Mouse (Mus musculus): ENCODE results near the gene Hk2. TPM values are rescaled to one million over a fixed set of nuclear protein-coding genes. Genes with fewer than 3 reads are reported as not detected.

The Hk2 gene
- polyA plus RNA-seq, 1 experiment from 2014 or later: 31.0 TPM

DNA sequence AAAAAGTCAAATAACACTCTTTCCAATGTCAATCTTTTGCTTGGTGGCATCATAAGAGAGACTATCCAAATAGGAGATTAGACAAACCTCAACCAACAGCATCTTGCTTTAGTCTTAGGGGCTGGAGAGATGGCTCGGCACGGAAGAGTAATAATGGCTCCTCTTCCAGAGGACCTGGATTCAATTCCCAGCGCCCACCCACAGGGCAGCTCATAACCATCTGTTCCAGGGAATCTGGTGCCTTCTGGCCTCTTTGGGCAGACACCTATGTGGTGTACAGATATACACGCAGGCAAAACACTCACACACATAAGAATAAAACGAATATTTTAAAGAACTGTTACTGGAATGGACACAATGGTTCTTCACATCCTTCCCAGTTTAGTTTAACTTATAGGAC lies 15.0 kb downstream of the Hk2 start:
- peak overlapping the region in 1 of 2 experiments; percentile 53; a peak in 1 of 4 replicates for H3K27ac ChIP-seq (replicated peaks in 1 of 2; ENCODE audit: control insufficient read depth in 1 of 2, insufficient read depth in 1 of 2, low read depth in 2 of 2, low read length in 2 of 2)
- no peaks in the 10 kb centered on the region for H3K9me3 ChIP-seq (ENCODE audit: control insufficient read depth, low read length)
- no peaks in the 10 kb centered on the region for H3K27me3 ChIP-seq (ENCODE audit: control insufficient read depth, insufficient read depth, low read length)
- peaks cover 13% of the 10 kb centered on the region; the same call in 1 of the 2 replicates for H3K36me3 ChIP-seq (ENCODE audit: control insufficient read depth, insufficient read depth, low read length)
- ATAC-seq (ENCODE audit: insufficient number of reproducible peaks, insufficient read depth, low FRiP score, low read depth): no peak
- WGBS: 93% methylated on average over 5 of the region's 5 CpGs
- H3K4me1 ChIP-seq (ENCODE audit: control insufficient read depth in 2 of 2, insufficient read depth in 2 of 2, low read length in 2 of 2): peaks cover 51 to 84% of the 10 kb centered on the region in 2 experiments
- H3K9ac ChIP-seq (ENCODE audit: low read length): no peak overlapping the region
- no peak overlapping the region for H3K4me3 ChIP-seq (ENCODE audit: control insufficient read depth in 1 of 2, insufficient read depth in 1 of 2, low read depth in 1 of 2, low read length in 2 of 2)
- no peak overlapping the region for H3K4me2 ChIP-seq (ENCODE audit: low read length)

- H3K9me3 ChIP-seq (ENCODE audit: control insufficient read depth, low read length): no peaks in the 10 kb centered on the region
- no peak for ATAC-seq (ENCODE audit: insufficient number of reproducible peaks, insufficient read depth, low FRiP score, low read depth)
- peaks cover 49 to 83% of the 10 kb centered on the region in 2 experiments for H3K4me1 ChIP-seq (ENCODE audit: control insufficient read depth in 2 of 2, insufficient read depth in 2 of 2, low read length in 2 of 2)
- H3K36me3 ChIP-seq (ENCODE audit: control insufficient read depth, insufficient read depth, low read length): peaks cover 13% of the 10 kb centered on the region; the same call in 1 of the 2 replicates
- WGBS: 53% methylated on average over 9 of the region's 9 CpGs
- H3K4me3 ChIP-seq (ENCODE audit: control insufficient read depth in 1 of 2, insufficient read depth in 1 of 2, low read depth in 1 of 2, low read length in 2 of 2): no peak overlapping the region
- H3K9ac ChIP-seq (ENCODE audit: low read length): 0 out of 2 replicates have a peak overlapping the region, but pooled peaks have one; percentile 30
- peak overlapping the region; percentile 4 to 69; a peak in 2 of 4 replicates for H3K27ac ChIP-seq (replicated peaks in 1 of 2; ENCODE audit: control insufficient read depth in 1 of 2, insufficient read depth in 1 of 2, low read depth in 2 of 2, low read length in 2 of 2)
- no peak overlapping the region for H3K4me2 ChIP-seq (ENCODE audit: low read length)
- no peaks in the 10 kb centered on the region for H3K27me3 ChIP-seq (ENCODE audit: control insufficient read depth, insufficient read depth, low read length)
These were observed 17.4 kb downstream of the Hk2 start for GRCm38 (mm10) chr6:82756799-82757210.

DNA sequence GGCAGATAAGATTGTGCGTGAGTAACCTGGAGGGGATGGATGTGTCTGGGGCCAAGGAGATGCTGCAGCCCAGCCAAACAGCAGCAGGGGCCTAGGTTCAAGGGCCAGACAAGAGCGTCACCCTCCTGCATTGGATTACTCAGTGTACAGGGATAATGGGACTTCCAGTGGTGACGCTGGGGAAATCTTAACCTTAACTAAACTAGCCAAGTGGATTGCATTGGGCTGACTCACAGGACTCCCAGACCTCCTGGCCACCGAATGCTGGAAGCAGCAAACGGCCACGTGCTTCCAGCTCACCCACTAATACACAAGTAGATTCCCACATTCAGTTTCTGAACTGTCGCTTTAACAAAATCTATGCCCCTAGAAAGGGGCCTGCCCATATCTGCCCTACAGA lies 18.0 kb downstream of the Hk2 start:
- H3K4me1 ChIP-seq (ENCODE audit: control insufficient read depth in 2 of 2, insufficient read depth in 2 of 2, low read length in 2 of 2): peaks cover 50 to 83% of the 10 kb centered on the region in 2 experiments
- peak overlapping the region in 1 of 2 experiments; percentile 69; a peak in 3 of 4 replicates for H3K27ac ChIP-seq (replicated peaks in 1 of 2; ENCODE audit: control insufficient read depth in 1 of 2, insufficient read depth in 1 of 2, low read depth in 2 of 2, low read length in 2 of 2)
- no peak overlapping the region for H3K4me3 ChIP-seq (ENCODE audit: control insufficient read depth in 1 of 2, insufficient read depth in 1 of 2, low read depth in 1 of 2, low read length in 2 of 2)
- H3K36me3 ChIP-seq (ENCODE audit: control insufficient read depth, insufficient read depth, low read length): peaks cover 13% of the 10 kb centered on the region; the same call in 1 of the 2 replicates
- peak overlapping the region; percentile 11; the same call in 1 of the 2 replicates for H3K9ac ChIP-seq (ENCODE audit: low read length)
- 50% methylated on average over 7 of the region's 7 CpGs for WGBS
- ATAC-seq (ENCODE audit: insufficient number of reproducible peaks, insufficient read depth, low FRiP score, low read depth): no peak
- H3K9me3 ChIP-seq (ENCODE audit: control insufficient read depth, low read length): no peaks in the 10 kb centered on the region
- no peaks in the 10 kb centered on the region for H3K27me3 ChIP-seq (ENCODE audit: control insufficient read depth, insufficient read depth, low read length)
- no peak overlapping the region for H3K4me2 ChIP-seq (ENCODE audit: low read length)

GRCm38 (mm10) chr6:82755338-82755737 lies 18.9 kb downstream of the Hk2 start:
- H3K27ac ChIP-seq (replicated peaks in 1 of 2; ENCODE audit: control insufficient read depth in 1 of 2, insufficient read depth in 1 of 2, low read depth in 2 of 2, low read length in 2 of 2): peak overlapping the region in 1 of 2 experiments; percentile 69; a peak in 1 of 4 replicates
- H3K9me3 ChIP-seq (ENCODE audit: control insufficient read depth, low read length): no peaks in the 10 kb centered on the region
- WGBS: 48% methylated on average over 2 of the region's 2 CpGs

GRCm38 (mm10) chr6:82754769-82755168 lies 19.5 kb downstream of the Hk2 start:
- Histone ChIP-seq H3K4me2 (ENCODE audit: low read length) (no peak overlapping the region), H3K27me3 (ENCODE audit: control insufficient read depth, insufficient read depth, low read length) (no peaks in the 10 kb centered on the region), H3K9me3 (ENCODE audit: control insufficient read depth, low read length) (no peaks in the 10 kb centered on the region), H3K4me3 (ENCODE audit: control insufficient read depth in 1 of 2, insufficient read depth in 1 of 2, low read depth in 1 of 2, low read length in 2 of 2) (no peak overlapping the region), H3K36me3 (ENCODE audit: control insufficient read depth, insufficient read depth, low read length) (peaks cover 13% of the 10 kb centered on the region; the same call in 1 of the 2 replicates), H3K27ac (replicated peaks in 1 of 2; ENCODE audit: control insufficient read depth in 1 of 2, insufficient read depth in 1 of 2, low read depth in 2 of 2, low read length in 2 of 2) (peak overlapping the region; percentile 83 to 89), H3K4me1 (ENCODE audit: control insufficient read depth in 2 of 2, insufficient read depth in 2 of 2, low read length in 2 of 2) (peaks cover 48 to 75% of the 10 kb centered on the region in 2 experiments), H3K9ac (ENCODE audit: low read length) (no peak overlapping the region)
- 88% methylated on average over 6 of the region's 6 CpGs for WGBS
- ATAC-seq (ENCODE audit: insufficient number of reproducible peaks, insufficient read depth, low FRiP score, low read depth): no peak

More at GRCm38 (mm10) chr6:82755338-82755737, 18.9 kb downstream of the Hk2 start:
- H3K9ac ChIP-seq (ENCODE audit: low read length): no peak overlapping the region
- no peaks in the 10 kb centered on the region for H3K27me3 ChIP-seq (ENCODE audit: control insufficient read depth, insufficient read depth, low read length)
- peaks cover 53 to 80% of the 10 kb centered on the region in 2 experiments for H3K4me1 ChIP-seq (ENCODE audit: control insufficient read depth in 2 of 2, insufficient read depth in 2 of 2, low read length in 2 of 2)
- no peak for ATAC-seq (ENCODE audit: insufficient number of reproducible peaks, insufficient read depth, low FRiP score, low read depth)
- no peak overlapping the region for H3K4me3 ChIP-seq (ENCODE audit: control insufficient read depth in 1 of 2, insufficient read depth in 1 of 2, low read depth in 1 of 2, low read length in 2 of 2)
- H3K4me2 ChIP-seq (ENCODE audit: low read length): no peak overlapping the region
- peaks cover 13% of the 10 kb centered on the region; the same call in 1 of the 2 replicates for H3K36me3 ChIP-seq (ENCODE audit: control insufficient read depth, insufficient read depth, low read length)

DNA sequence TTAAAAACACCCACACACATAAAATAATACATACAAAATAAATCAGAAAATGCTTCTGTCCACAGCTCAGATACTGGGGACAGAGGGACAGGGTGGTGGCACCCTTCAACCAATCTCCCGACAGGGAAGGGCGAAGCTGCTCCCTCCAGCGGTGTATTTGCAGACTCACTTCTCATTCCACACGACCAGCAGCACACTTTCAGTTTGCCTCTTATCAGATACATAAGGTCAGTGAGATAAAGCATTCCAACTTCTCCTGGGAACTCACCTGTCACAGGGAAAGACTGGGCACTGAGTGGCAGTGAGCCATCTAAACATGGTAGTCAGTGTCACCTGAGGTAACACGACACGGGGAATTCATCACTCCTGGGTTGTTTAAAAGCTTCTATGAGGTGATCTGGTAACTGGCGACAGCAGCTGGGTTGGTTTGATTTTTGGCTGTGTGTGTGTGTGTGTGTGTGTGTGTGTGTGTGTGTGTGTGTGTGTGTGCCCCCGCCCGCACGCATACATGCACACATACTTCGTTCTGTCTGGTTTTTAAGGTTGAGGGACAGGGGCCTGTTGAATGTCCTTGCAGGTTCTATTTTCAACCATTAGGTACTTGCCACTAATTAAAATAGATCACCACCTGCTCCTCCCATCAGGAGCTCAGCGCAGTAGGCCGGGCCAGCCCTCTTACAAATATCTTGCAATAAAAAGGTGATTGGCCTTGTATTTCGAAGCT lies 20.5 kb downstream of the Hk2 start:
- no peak overlapping the region for H3K4me3 ChIP-seq (ENCODE audit: control insufficient read depth in 1 of 2, insufficient read depth in 1 of 2, low read depth in 1 of 2, low read length in 2 of 2)
- 36% methylated on average over 14 of the region's 14 CpGs for WGBS
- H3K9me3 ChIP-seq (ENCODE audit: control insufficient read depth, low read length): no peaks in the 10 kb centered on the region
- H3K27me3 ChIP-seq (ENCODE audit: control insufficient read depth, insufficient read depth, low read length): no peaks in the 10 kb centered on the region
- peak overlapping the region; percentile 83 to 89 for H3K27ac ChIP-seq (replicated peaks in 1 of 2; ENCODE audit: control insufficient read depth in 1 of 2, insufficient read depth in 1 of 2, low read depth in 2 of 2, low read length in 2 of 2)
- peaks cover 8% of the 10 kb centered on the region for H3K36me3 ChIP-seq (ENCODE audit: control insufficient read depth, insufficient read depth, low read length)
- peaks cover 46 to 73% of the 10 kb centered on the region in 2 experiments for H3K4me1 ChIP-seq (ENCODE audit: control insufficient read depth in 2 of 2, insufficient read depth in 2 of 2, low read length in 2 of 2)
- H3K4me2 ChIP-seq (ENCODE audit: low read length): peak overlapping the region; percentile 46
- H3K9ac ChIP-seq (ENCODE audit: low read length): peak overlapping the region; percentile 51; the same call in 1 of the 2 replicates
- ATAC-seq (ENCODE audit: insufficient number of reproducible peaks, insufficient read depth, low FRiP score, low read depth): no peak

- no peaks in the 10 kb centered on the region for H3K27me3 ChIP-seq (ENCODE audit: control insufficient read depth, insufficient read depth, low read length)
- no peak overlapping the region for H3K4me3 ChIP-seq (ENCODE audit: control insufficient read depth in 1 of 2, insufficient read depth in 1 of 2, low read depth in 1 of 2, low read length in 2 of 2)
- peak overlapping the region; percentile 46 for H3K4me2 ChIP-seq (ENCODE audit: low read length)
- H3K9me3 ChIP-seq (ENCODE audit: control insufficient read depth, low read length): no peaks in the 10 kb centered on the region
- no peak for ATAC-seq (ENCODE audit: insufficient number of reproducible peaks, insufficient read depth, low FRiP score, low read depth)
- H3K4me1 ChIP-seq (ENCODE audit: control insufficient read depth in 2 of 2, insufficient read depth in 2 of 2, low read length in 2 of 2): peaks cover 48 to 73% of the 10 kb centered on the region in 2 experiments
- peak overlapping the region; percentile 67 to 83 for H3K27ac ChIP-seq (replicated peaks in 1 of 2; ENCODE audit: control insufficient read depth in 1 of 2, insufficient read depth in 1 of 2, low read depth in 2 of 2, low read length in 2 of 2)
- 62% methylated on average over 11 of the region's 11 CpGs for WGBS
- H3K36me3 ChIP-seq (ENCODE audit: control insufficient read depth, insufficient read depth, low read length): peaks cover 15% of the 10 kb centered on the region
- peak overlapping the region; percentile 51; the same call in 1 of the 2 replicates for H3K9ac ChIP-seq (ENCODE audit: low read length)
These were observed 21.2 kb downstream of the Hk2 start for GRCm38 (mm10) chr6:82753061-82753460.

Data from heart, embryonic 14.5 days (tissue).